Mouse (Mus musculus) testis, adult 2 months (tissue): ENCODE data around the gene Glp2r.

ENCODE experiments used
- CTCF ChIP-seq: fragments of 200-500 bp; IDR thresholded peaks from 2 replicates; pipeline ENCODE4 v1.5.1; 2012; ENCODE audit warnings: low read depth, mild to moderate bottlenecking, inconsistent platforms, low read length, moderate library complexity; ENCODE audit not compliant: control insufficient read depth, insufficient read depth, insufficient replicate concordance
- POLR2A ChIP-seq: fragments of 200-500 bp; IDR thresholded peaks from 2 replicates; pipeline ENCODE4 v1.6.1; 2012; ENCODE audit warnings: low read depth, mild to moderate bottlenecking, inconsistent platforms, low read length, moderate library complexity; ENCODE audit not compliant: control insufficient read depth

DNA sequence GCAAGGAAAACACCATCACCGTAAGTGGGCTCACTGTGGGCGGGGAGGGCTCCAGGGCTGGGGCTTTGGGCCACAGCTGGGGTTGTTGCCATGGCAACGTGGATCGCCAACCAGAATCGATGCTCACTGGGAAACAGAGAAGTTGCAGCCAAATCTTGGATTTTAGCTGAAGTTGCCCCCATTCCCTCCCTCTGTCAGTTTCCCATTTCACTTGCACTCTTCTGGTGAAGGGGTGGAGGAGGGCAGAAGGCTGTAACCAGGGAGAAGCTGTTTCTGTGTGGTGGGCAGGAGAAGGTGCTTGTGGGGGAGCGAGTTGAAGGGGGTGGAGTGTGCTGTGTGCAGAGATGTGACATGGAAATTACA lies 118.1 kb downstream of the Glp2r start:
- no peak for TF ChIP-seq POLR2A
- TF ChIP-seq CTCF = no peak
